Mouse (Mus musculus): Measurements from ENCODE around the gene Endov. TPM values are rescaled to one million over a fixed set of nuclear protein-coding genes. Genes with fewer than 3 reads are reported as not detected.

The Endov gene
- polyA plus RNA-seq, 1 experiment = 15.7 TPM

DNA sequence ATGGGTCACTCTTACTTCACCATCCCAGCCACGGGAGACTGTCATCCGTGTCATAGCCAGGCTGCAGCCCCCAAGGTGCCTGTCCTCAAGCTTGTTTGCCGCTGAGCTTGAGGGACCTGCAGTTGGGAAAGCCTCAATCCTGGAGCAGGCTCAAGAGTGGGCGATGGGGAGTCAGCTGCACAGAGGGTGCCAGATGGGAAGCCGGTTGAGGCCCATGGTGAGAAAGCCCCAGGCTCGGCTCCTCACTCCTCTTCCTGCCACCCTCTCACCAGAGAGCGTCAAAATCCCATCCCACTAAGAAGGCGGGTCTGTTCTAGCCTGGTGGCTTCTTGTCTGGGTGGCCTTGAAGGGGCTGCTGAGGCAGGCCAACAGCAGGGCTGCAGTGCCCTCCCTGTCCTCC, 16.6 kb downstream of the Endov start:
- no peaks in the 10 kb centered on the region for H3K27me3 ChIP-seq (ENCODE audit: control insufficient read depth, insufficient read depth, low read length)
- H3K4me1 ChIP-seq (ENCODE audit: control insufficient read depth, insufficient read depth, insufficient read length) = no peaks in the 10 kb centered on the region
- no peak for TF ChIP-seq CTCF (IDR thresholded peaks at IDR 0.05; ENCODE audit: extremely low read depth, insufficient read depth, insufficient read length, insufficient replicate concordance)
- no peak for TF ChIP-seq POLR2A (IDR thresholded peaks at IDR 0.05; ENCODE audit: low read depth, low read length)
- 93% methylated on average over 8 of the region's 8 CpGs for WGBS
- no peak for DNase-seq (ENCODE audit: low read depth in 1 of 2, low spot score in 2 of 2)
- H3K4me3 ChIP-seq (ENCODE audit: extremely low read depth, insufficient read depth, insufficient read length) = no peak overlapping the region
- H3K36me3 ChIP-seq (ENCODE audit: control insufficient read depth, insufficient read depth, low read length) = peaks cover 11% of the 10 kb centered on the region
- no peak overlapping the region for H3K27ac ChIP-seq (ENCODE audit: insufficient read depth, low read length)

DNA sequence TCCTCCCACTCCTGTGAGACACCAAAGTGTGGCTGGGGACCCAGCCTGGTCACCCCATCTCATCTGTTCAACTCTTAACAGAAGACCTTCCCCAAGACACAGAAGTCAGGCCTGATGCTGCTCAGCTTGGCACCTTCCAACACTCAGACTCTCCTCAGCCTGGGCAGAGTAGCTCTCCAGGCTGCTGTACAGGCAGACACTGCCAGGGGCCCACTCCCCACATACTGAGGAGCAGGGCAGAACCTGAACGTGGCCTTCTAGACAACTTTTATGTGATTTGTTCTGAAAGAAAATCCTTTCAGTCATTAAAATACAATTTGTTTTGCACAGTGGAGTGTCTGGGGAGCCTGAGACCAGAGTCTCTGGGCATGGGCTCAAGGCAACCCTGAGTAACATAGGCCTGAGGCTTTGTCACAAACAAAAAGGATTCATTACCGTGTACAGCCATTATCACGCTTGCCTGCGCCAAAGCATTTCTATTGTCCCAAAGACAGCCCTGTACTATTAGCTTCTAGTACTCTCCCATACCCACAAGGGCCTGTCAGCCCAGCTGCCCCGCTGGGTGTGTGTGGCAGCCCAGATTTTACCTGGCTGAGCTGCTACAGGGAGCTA, 18.1 kb downstream of the Endov start:
- H3K27ac ChIP-seq (ENCODE audit: insufficient read depth, low read length) = no peak overlapping the region
- no peaks in the 10 kb centered on the region for H3K27me3 ChIP-seq (ENCODE audit: control insufficient read depth, insufficient read depth, low read length)
- TF ChIP-seq CTCF (IDR thresholded peaks at IDR 0.05; ENCODE audit: extremely low read depth, insufficient read depth, insufficient read length, insufficient replicate concordance) (no peak), POLR2A (IDR thresholded peaks at IDR 0.05; ENCODE audit: low read depth, low read length) (no peak)
- no peak for DNase-seq (ENCODE audit: low read depth in 1 of 2, low spot score in 2 of 2)
- 91% methylated on average over 5 of the region's 5 CpGs for WGBS
- peaks cover 11% of the 10 kb centered on the region for H3K36me3 ChIP-seq (ENCODE audit: control insufficient read depth, insufficient read depth, low read length)
- H3K4me3 ChIP-seq (ENCODE audit: extremely low read depth, insufficient read depth, insufficient read length) = no peak overlapping the region
- H3K4me1 ChIP-seq (ENCODE audit: control insufficient read depth, insufficient read depth, insufficient read length) = no peaks in the 10 kb centered on the region

DNA sequence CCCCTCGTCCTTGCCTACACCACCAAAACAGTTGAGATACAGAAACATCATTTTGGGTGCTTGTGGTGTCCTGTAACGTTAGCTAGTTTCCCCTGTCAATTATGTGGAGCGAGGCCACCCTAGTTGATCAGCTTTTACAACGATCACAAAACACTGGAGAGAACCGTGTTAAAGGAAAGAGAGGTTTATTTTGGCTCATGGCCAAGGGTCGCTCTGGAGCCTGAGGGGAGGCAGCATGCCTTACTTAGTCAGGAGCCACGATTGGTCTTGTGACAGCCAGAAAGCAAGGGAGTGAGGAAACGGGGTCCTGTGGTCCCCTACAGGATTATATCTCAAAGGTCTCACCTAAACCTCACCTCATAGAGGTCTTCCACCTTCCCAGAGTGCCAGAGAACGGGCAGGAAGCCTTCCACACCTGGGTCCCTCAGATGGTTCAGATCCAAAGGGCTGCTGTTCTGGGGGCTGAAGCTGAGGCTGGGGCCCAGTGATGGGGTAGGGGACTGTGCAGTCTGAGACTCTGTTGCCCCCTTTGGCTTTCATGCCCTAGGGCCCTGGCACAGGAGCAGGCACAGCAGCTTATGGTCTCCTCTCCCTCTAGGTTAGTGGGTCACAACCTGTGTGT, 22.0 kb downstream of the Endov start:
- Histone ChIP-seq H3K27me3 (ENCODE audit: control insufficient read depth, insufficient read depth, low read length) (no peaks in the 10 kb centered on the region; the same call in 1 of the 2 replicates), H3K4me3 (ENCODE audit: extremely low read depth, insufficient read depth, insufficient read length) (no peak overlapping the region), H3K4me1 (ENCODE audit: control insufficient read depth, insufficient read depth, insufficient read length) (no peaks in the 10 kb centered on the region), H3K27ac (ENCODE audit: insufficient read depth, low read length) (no peak overlapping the region), H3K36me3 (ENCODE audit: control insufficient read depth, insufficient read depth, low read length) (0 out of 2 replicates have a peak, but pooled peaks cover 1% of the 10 kb centered on the region)
- TF ChIP-seq POLR2A (IDR thresholded peaks at IDR 0.05; ENCODE audit: low read depth, low read length) (no peak), CTCF (IDR thresholded peaks at IDR 0.05; ENCODE audit: extremely low read depth, insufficient read depth, insufficient read length, insufficient replicate concordance) (no peak)
- no peak for DNase-seq (ENCODE audit: low read depth in 1 of 2, low spot score in 2 of 2)
- 33% methylated on average over 9 of the region's 9 CpGs for WGBS

DNA sequence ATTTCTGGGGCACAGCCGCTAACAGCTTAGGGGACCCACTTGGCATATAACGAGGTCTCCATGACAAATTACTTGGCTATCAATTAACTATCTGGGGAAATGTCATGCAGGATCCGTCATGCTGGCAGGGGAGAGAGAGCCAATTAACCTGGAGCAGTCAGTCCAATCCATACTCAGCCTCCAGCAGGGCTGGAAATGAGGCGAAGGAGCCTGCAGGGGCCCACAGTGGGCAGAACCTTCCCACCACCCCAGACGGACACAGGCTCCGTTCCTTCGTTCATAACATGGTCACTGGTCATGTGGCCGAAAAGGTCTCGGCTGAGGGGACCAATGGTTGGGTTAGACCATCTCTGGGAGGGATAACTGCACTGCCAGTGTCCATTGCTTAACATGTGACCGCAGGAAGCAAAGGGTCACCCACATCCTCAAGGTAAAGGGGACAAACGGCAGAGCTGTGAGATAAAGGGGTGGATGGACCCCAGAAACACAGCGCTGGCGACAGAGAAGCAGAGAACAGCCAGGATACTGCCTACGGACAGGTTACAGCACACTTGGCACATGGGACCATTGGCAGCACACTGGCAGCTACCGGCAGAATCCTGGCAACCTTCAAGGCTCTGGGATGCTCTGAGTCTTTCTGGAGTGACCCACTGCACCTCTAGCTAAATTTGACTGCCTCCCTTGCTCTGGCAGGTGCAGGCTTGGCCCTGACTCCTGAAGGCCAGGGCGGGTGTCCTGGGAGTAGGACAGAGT, 23.1 kb downstream of the Endov start:
- H3K4me3 ChIP-seq (ENCODE audit: extremely low read depth, insufficient read depth, insufficient read length) = no peak overlapping the region
- 61% methylated on average over 16 of the region's 16 CpGs for WGBS
- no peak for TF ChIP-seq CTCF (IDR thresholded peaks at IDR 0.05; ENCODE audit: extremely low read depth, insufficient read depth, insufficient read length, insufficient replicate concordance)
- TF ChIP-seq POLR2A (IDR thresholded peaks at IDR 0.05; ENCODE audit: low read depth, low read length) = no peak
- H3K27ac ChIP-seq (ENCODE audit: insufficient read depth, low read length) = no peak overlapping the region
- H3K4me1 ChIP-seq (ENCODE audit: control insufficient read depth, insufficient read depth, insufficient read length) = no peaks in the 10 kb centered on the region
- DNase-seq (ENCODE audit: low read depth in 1 of 2, low spot score in 2 of 2) = no peak
- H3K36me3 ChIP-seq (ENCODE audit: control insufficient read depth, insufficient read depth, low read length) = no peaks in the 10 kb centered on the region
- no peaks in the 10 kb centered on the region; the same call in 1 of the 2 replicates for H3K27me3 ChIP-seq (ENCODE audit: control insufficient read depth, insufficient read depth, low read length)

DNA sequence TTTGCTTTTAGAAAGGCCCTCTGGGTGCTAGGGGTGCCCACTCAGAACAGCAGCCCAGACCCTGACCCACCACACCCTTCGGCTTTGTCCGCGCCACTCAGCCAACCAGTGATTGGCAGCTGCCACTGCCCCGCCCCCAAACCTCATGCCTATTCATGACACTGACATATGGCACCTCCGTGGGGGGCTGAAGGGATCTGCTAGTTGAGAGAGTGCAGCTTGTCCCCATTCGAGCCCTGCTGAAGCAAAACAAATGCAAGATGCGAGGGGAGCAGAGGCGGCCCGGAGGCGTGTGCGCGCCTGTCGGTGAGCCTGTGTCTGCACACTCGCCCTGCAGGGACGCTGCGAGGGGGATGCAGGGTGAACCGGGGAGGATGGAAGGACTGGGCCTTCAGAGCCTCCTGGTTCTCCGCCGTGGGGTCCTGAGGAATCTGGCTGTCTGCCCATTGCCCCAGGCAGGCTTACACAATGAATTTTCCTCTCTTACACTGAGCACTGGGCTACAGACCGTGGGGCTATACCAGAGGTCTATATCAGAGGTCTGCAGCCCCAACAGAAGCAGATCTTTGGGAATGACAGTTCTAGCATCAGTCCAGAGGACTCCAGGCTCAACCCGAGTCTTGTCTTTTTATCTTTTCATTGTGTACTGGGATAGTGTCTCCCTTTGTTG, 24.0 kb downstream of the Endov start:
- Histone ChIP-seq H3K27ac (ENCODE audit: insufficient read depth, low read length) (no peak overlapping the region), H3K36me3 (ENCODE audit: control insufficient read depth, insufficient read depth, low read length) (no peaks in the 10 kb centered on the region), H3K4me1 (ENCODE audit: control insufficient read depth, insufficient read depth, insufficient read length) (no peaks in the 10 kb centered on the region), H3K4me3 (ENCODE audit: extremely low read depth, insufficient read depth, insufficient read length) (no peak overlapping the region), H3K27me3 (ENCODE audit: control insufficient read depth, insufficient read depth, low read length) (no peaks in the 10 kb centered on the region; the same call in 1 of the 2 replicates)
- DNase-seq (ENCODE audit: low read depth in 1 of 2, low spot score in 2 of 2) = no peak
- WGBS = 23% methylated on average over 21 of the region's 21 CpGs
- TF ChIP-seq CTCF (IDR thresholded peaks at IDR 0.05; ENCODE audit: extremely low read depth, insufficient read depth, insufficient read length, insufficient replicate concordance) (no peak), POLR2A (IDR thresholded peaks at IDR 0.05; ENCODE audit: low read depth, low read length) (no peak)

DNA sequence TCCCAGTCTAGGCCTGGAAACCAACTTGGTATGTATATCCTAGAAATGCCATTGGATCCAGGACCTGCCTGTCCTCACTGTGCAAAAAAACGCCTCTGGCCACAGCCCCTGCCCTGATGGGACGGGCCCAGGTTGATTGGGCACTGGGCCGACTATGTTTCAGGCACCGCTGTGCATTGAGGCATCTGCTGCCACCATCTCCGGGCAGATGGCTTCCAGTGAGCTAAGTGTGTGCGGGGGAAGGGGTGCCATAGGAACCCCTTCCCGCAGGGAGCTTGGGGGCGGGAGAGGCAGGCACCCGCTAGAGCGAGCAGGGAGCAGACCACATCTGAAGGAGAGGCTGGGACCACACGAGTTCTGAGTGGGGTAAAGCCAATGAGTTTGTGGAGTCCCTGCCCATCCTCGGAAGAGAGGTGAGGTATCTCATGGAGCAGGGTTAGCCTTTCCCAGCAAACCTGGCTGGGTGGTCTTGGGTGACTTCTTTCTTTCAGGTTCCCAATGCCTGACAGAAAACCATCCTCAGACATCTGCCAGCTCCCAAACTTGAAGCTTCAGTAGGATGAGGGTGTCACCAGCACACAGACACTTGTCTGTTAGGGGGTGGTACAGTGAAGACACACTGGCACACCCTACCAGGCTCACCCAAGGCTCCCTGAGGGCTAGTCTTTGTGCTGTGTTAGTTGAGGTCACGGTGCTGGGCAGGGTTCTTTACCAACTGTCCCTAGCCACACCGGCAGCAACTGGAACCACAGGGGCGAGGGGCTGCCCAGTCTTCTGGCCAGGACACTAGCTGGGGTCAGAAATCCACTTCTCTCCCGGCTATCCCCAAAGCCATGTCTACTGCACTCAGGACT, 24.9 kb downstream of the Endov start:
- H3K36me3 ChIP-seq (ENCODE audit: control insufficient read depth, insufficient read depth, low read length) = no peaks in the 10 kb centered on the region
- no peak overlapping the region for H3K27ac ChIP-seq (ENCODE audit: insufficient read depth, low read length)
- H3K4me3 ChIP-seq (ENCODE audit: extremely low read depth, insufficient read depth, insufficient read length) = no peak overlapping the region
- no peak for DNase-seq (ENCODE audit: low read depth in 1 of 2, low spot score in 2 of 2)
- no peaks in the 10 kb centered on the region; the same call in 1 of the 2 replicates for H3K27me3 ChIP-seq (ENCODE audit: control insufficient read depth, insufficient read depth, low read length)
- 78% methylated on average over 16 of the region's 16 CpGs for WGBS
- H3K4me1 ChIP-seq (ENCODE audit: control insufficient read depth, insufficient read depth, insufficient read length) = no peaks in the 10 kb centered on the region
- TF ChIP-seq POLR2A (IDR thresholded peaks at IDR 0.05; ENCODE audit: low read depth, low read length) (no peak), CTCF (IDR thresholded peaks at IDR 0.05; ENCODE audit: extremely low read depth, insufficient read depth, insufficient read length, insufficient replicate concordance) (no peak)
